Mouse (Mus musculus): ENCODE data around the gene Cd93.

GRCm38 (mm10) chr2:148445616-148446015 is 2.3 kb upstream of the Cd93 start:
- TF ChIP-seq CTCF (IDR thresholded peaks at IDR 0.05; ENCODE audit: control insufficient read depth, insufficient read depth, low read length) (no peak), POLR2A (IDR thresholded peaks at IDR 0.05; ENCODE audit: borderline replicate concordance, control insufficient read depth, low read depth, low read length) (no peak)

Measured in bone marrow, adult 2 months (tissue).